Mouse (Mus musculus) heart, postnatal 36 days (tissue): ENCODE data around the gene Synj2. TPM values are rescaled to one million over a fixed set of nuclear protein-coding genes. Genes with fewer than 3 reads are reported as not detected.

ENCODE experiments used
- DNase-seq, 2 experiments: peaks; one replicate each; pipeline ENCODE4 v3.0.0; 2021 to 2022
- intact Hi-C: fragments of 180-260 bp; cut with DNase I; formaldehyde crosslinking; loops from one replicate; pipeline ENCODE4 v1.15.1; 2025
- total RNA-seq, 2 experiments: library from RNA; stranded (reverse); gene quantifications; 2 replicates each; pipeline ENCODE4 v1.2.3; 2021

Gene Synj2
- total RNA-seq, result 10 to 100 TPM; 55.5 to 57.9 TPM

DNA sequence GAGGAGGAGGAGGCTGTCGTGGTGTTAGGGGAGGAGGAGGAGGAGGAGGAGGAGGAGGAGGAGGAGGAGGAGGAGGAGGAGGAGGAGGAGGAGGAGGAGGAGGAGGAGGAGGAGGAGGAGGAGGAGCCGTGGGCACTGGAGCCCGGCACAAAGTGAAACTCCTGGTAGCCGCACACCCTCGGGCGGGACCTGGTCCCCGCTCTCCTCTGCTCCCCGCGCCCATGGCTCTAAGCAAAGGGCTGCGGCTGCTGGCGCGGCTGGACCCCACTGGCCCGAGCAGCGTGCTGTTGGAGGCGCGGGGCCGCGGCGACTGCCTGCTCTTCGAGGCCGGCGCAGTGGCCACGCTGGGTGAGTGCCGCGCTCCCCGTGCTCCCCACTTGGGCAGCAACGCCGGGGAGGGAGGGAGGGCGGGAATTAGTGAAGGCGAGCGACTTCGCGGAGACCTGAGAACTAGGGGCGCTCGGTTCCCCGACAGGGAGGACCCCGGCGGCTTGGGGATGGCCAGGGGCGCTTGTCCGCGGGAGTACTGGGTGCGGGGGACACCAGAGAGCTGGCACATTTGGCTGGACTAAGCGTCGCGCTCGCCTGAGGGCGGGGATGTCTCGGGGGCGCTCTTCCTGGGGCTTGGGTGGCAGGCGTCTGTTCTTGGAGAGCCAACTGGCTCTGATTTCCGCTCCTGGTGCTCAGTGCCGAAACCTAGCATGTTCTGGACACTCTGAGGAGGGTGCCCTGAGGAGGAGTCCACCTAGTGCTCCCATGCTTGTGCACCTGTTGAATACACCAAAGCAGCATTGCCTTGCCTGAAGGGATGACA, at the start of gene Synj2:
Gene Synj2, plus strand, starts transcription at position 51 of the 814 bp plus-strand sequence.
- intact Hi-C loops, result loop anchor here (1.0 kb wide), 2 partner anchors 34 to 78 kb away; no protein-coding TSS in a partner anchor
- DNase-seq, result peak; percentile 60 to 79

- no peak for DNase-seq
- intact Hi-C loops, result loop anchor here (5.0 kb wide), 1 partner anchor 50 kb away; the partner anchor contains the start of gene Snx9
Measured at GRCm38 (mm10) chr17:5891933-5892683, 49.0 kb upstream of the Synj2 start.

DNA sequence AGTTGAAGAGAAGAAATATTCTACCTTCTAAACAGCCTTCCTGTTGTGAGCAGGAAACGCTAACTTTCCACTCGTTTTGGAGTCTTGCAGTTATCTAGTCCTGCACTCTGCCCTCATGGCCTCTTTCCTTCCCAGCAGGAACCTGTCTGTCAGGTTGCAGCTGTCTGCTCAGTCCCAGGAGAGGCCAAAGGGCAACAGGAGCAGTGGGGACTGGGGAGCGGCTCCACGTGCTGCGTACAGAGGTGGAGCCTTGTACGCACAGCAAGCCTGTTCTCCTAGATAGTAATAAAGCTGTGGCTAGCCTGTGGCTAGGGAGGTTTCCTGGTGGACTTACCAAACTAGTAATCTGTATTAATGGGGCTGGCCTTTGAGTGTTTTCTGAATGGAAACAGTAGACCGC, 48.0 kb upstream of the Synj2 start:
- DNase-seq, result no peak
- intact Hi-C loops, result loop anchor here (5.0 kb wide), 1 partner anchor 51 kb away; the partner anchor contains the start of gene Snx9

GRCm38 (mm10) chr17:5893574-5894148, 47.4 kb upstream of the Synj2 start:
- intact Hi-C loops, result loop anchor here (5.0 kb wide), 1 partner anchor 51 kb away; the partner anchor contains the start of gene Snx9

GRCm38 (mm10) chr17:5896066-5896465, 45.0 kb upstream of the Synj2 start:
- DNase-seq, result no peak
- intact Hi-C loops, result no loop called here

More at GRCm38 (mm10) chr17:5893574-5894148, 47.4 kb upstream of the Synj2 start:
- DNase-seq, result no peak

- DNase-seq, result no peak
- intact Hi-C loops, result no loop called here
Measured at GRCm38 (mm10) chr17:5896607-5897006, 44.5 kb upstream of the Synj2 start.

DNA sequence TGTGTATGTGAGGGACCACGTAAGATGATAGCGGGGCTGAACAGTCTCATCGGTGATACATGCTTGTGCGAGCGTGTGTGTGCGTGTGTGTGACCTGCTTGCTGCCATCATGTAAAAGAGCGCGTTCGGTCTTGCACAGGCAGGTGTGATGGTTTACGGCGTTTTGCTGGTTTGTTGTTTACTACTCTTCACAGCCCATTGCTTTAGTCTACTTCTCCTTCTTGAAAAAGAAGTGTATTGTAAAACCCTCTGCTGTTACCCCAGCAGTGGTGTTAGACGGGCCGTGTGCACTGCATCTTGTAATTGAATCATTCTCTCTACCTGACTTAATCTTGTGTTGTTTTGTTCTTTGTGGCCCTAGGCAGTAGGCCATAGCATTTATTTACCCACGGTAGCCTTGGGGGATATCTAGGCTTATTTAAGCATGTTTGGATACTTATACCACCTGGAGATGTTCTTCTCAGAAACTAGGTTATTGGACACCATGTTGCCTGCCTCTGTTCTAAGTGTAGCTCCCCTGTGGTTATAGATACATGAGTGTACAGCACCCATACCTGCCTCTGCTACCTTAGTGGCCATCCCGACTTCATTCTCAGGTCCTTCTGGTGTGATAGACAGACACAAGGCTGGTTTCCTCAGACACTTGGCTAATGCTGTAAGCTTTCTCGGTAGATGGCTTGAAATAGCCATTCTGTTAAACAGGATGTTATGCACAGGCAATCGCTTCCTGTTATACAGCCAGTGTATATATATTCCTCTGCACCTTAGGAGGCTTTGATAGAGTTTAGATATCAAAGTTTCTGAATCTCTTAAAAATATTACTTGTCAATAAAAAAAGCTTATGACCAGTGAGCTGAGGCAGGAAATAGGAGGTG, 43.5 kb upstream of the Synj2 start:
- intact Hi-C loops, result no loop called here
- DNase-seq, result no peak

GRCm38 (mm10) chr17:5899251-5899650, 41.8 kb upstream of the Synj2 start:
- DNase-seq, result no peak
- intact Hi-C loops, result no loop called here

- intact Hi-C loops, result no loop called here
- DNase-seq, result no peak
Measured at GRCm38 (mm10) chr17:5901381-5901780, 39.7 kb upstream of the Synj2 start.

- intact Hi-C loops, result no loop called here
- DNase-seq, result no peak
Measured at GRCm38 (mm10) chr17:5903630-5904301, 37.3 kb upstream of the Synj2 start.

DNA sequence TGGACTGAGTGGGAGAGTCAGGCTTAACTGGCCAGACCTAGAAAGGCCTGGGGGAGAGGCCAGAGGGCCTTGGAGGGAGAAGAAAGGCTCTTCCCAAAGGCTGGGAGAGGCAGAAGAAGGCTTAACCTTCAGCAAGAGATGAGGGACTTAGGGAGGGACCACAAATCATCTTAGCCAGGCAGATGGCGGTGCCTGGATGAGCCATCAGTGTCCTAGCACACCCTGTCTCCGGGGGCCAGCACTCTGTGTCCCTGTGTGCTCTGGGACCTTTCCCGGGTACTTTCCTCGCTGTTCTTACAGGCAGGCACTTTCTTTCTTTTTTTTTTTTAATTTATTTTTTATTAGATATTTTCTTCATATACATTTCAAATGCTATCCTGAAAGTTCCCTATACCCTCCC, 31.4 kb upstream of the Synj2 start:
- intact Hi-C loops, result no loop called here

GRCm38 (mm10) chr17:5911591-5911990, 29.5 kb upstream of the Synj2 start:
- no peak for DNase-seq
- intact Hi-C loops, result no loop called here

More for the DNA sequence above, 31.4 kb upstream of the Synj2 start:
- DNase-seq, result no peak

- no peak for DNase-seq
- intact Hi-C loops, result no loop called here
Measured at GRCm38 (mm10) chr17:5912797-5913196, 28.3 kb upstream of the Synj2 start.

DNA sequence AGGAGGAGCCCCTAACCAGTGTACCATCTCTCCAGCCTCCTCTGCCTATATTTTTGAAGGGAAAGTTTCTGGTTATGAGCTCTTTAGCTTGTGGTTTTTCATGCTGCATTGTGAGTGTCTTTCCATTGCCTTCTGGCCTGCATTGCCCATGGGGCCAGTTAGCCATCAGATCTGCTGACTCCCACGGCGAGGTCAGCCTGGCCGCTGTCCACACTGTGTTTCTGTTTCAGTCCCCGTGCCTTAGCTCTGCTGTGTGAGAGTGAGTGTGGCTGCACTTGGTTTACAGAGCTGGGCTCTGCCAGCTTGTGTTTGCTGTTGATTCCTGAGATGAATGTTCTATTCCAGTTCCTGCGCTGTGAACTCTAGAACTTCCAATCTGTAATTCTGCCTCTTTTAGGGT, 26.9 kb upstream of the Synj2 start:
- peak; percentile 28 to 34 for DNase-seq
- intact Hi-C loops, result no loop called here

DNA sequence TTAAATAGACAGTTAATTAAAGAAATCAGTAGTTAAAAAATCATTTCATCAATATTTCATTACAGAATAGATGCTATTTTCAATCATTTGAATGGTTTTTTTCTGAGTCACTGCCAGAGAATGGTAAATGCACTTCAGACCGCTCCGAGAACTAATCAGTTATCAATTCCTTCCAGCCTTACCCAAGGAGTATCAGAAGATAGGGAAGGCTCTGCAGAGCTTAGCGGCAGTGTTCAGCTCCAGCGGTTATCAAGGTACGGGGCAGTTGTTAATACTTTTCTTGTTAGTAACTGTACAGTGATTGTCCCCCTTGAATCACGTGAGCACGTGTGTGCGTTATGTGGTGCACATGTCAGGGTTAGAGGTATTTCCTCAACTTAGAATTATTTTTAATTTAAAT, 19.1 kb upstream of the Synj2 start:
- DNase-seq, result no peak
- intact Hi-C loops, result no loop called here

- no peak for DNase-seq
- intact Hi-C loops, result loop anchor here (1.0 kb wide), 1 partner anchor 128 kb away; no protein-coding TSS in a partner anchor
Measured at GRCm38 (mm10) chr17:5923281-5923680, 17.8 kb upstream of the Synj2 start.

GRCm38 (mm10) chr17:5924238-5924637, 16.8 kb upstream of the Synj2 start:
- no peak for DNase-seq
- intact Hi-C loops, result no loop called here

DNA sequence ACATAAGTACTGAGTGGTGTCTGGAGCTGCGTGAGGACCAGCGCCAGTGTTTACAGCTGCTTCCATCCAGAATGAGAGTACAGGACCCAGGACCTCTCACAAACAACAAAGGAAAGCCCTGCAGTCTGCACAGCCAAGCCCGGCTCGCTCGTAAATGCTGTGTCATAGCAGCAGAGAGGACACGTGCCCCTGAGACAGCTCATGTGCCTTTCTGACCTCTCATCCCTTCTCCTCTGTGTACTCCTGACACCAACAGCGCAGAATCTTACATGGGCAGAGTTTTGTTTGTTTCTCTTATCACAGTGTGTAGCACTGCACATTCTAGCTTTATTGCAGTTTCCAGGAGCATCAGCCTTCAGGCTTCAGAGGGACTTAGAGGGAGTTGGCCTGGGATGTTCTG, 14.4 kb upstream of the Synj2 start:
- intact Hi-C loops, result no loop called here
- DNase-seq, result no peak

DNA sequence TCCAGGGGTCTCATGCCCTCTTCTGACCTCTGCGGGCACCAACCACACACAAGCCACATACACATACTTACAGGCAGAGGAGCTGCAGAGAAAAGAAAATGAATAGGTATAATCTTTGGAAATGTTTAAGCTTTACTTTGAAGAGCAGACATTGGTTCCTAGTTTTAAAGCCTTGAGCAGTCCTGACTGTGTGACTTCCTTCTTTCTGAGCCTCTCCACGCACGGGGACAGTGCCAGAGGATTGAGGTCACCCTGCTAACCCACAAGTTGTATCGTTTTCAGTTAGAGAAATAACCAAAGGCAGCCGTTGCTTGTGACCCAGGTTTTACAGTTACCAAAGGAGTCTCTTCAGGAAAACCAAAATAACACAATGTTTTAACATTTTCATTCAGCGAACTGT, 12.0 kb upstream of the Synj2 start:
- DNase-seq, result no peak
- intact Hi-C loops, result no loop called here

- intact Hi-C loops, result no loop called here
- no peak for DNase-seq
Measured at GRCm38 (mm10) chr17:5932161-5932560, 8.9 kb upstream of the Synj2 start.
